Mouse (Mus musculus): ENCODE measurements around the gene Lman2. TPM values are rescaled to one million over a fixed set of nuclear protein-coding genes. Genes with fewer than 3 reads are reported as not detected.

Lman2 gene
- polyA plus RNA-seq, 1 experiment = 2.9 TPM

DNA sequence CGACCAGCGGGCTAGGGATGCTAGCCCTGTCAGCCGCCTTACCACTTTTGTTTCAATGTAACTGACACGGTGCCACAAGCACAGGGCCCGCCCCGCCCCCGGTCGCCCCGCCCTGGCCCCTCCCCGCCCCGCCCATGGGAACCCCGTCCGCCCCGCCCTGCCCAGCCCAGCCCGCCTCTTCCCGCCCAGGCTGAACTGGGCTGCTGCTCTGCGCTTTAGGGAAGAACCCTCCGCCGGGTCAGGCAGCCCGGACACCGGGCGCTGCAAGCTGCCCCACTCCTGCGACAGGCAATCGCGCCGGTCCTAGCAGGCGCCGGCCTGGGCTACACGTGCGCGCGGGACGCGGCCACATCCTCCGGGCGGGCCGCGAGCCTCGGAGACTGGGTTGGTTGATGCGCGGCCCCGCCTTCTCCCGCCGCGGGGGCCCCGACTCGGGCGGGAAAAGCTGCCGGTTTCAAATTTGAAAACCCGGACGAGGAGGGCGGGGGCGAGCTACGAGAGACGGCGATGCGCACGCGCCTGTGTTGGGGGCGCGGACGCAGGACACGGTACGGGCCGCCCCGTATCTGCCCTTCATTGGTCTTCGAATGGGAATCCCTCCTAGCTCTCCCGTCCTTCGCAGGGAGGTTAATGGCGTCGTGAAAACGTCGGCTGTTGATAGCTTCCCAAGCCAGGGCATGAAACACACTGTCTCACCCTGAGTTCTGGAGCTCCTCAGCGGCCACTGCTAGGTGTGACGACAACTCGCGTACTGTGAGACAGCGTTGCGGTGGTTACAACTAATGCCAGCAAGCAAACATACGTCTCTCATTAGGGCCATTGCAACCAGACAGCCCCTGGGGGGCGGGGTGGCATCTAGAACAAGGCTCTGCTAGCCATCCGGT is 32.7 kb downstream of the Lman2 start, which contains the start of gene Mxd3:
TSS of gene Mxd3 (minus strand) at position 141 of the 884 bp plus-strand sequence.
- TF ChIP-seq GATA1 (IDR thresholded peaks at IDR 0.05; ENCODE audit: low read length) (no peak), TAL1 (IDR thresholded peaks at IDR 0.05; ENCODE audit: low read length) (no peak)
- Histone ChIP-seq H3K4me1 (ENCODE audit: control insufficient read depth) (peaks cover 64% of the 10 kb centered on the region), H3K36me3 (ENCODE audit: control insufficient read depth) (peaks cover 44% of the 10 kb centered on the region), H3K9me3 (ENCODE audit: control insufficient read depth, low read length) (no peaks in the 10 kb centered on the region), H3K4me3 (replicated peaks) (peak within 1 kb of the TSS; percentile 90), H3K27me3 (ENCODE audit: control insufficient read depth) (peaks cover 19% of the 10 kb centered on the region)

- TF ChIP-seq TAL1 (IDR thresholded peaks at IDR 0.05; ENCODE audit: low read length) (no peak), GATA1 (IDR thresholded peaks at IDR 0.05; ENCODE audit: low read length) (no peak)
Measured at GRCm38 (mm10) chr13:55329109-55329682, 33.4 kb downstream of the Lman2 start.

GRCm38 (mm10) chr13:55328641-55329040 is 33.9 kb downstream of the Lman2 start:
- TF ChIP-seq GATA1 (IDR thresholded peaks at IDR 0.05; ENCODE audit: low read length) = no peak
- no peak for TF ChIP-seq TAL1 (IDR thresholded peaks at IDR 0.05; ENCODE audit: low read length)
- peaks cover 14% of the 10 kb centered on the region for H3K27me3 ChIP-seq (ENCODE audit: control insufficient read depth)
- H3K4me3 ChIP-seq (replicated peaks) = peak overlapping the region; percentile 90
- no peaks in the 10 kb centered on the region for H3K9me3 ChIP-seq (ENCODE audit: control insufficient read depth, low read length)
- peaks cover 74% of the 10 kb centered on the region for H3K4me1 ChIP-seq (ENCODE audit: control insufficient read depth)
- peaks cover 57% of the 10 kb centered on the region for H3K36me3 ChIP-seq (ENCODE audit: control insufficient read depth)

More at GRCm38 (mm10) chr13:55329109-55329682, 33.4 kb downstream of the Lman2 start:
- Histone ChIP-seq H3K36me3 (ENCODE audit: control insufficient read depth) (peaks cover 51% of the 10 kb centered on the region), H3K27me3 (ENCODE audit: control insufficient read depth) (peaks cover 18% of the 10 kb centered on the region), H3K4me1 (ENCODE audit: control insufficient read depth) (peaks cover 69% of the 10 kb centered on the region), H3K4me3 (replicated peaks) (peak overlapping the region; percentile 90), H3K9me3 (ENCODE audit: control insufficient read depth, low read length) (no peaks in the 10 kb centered on the region)

DNA sequence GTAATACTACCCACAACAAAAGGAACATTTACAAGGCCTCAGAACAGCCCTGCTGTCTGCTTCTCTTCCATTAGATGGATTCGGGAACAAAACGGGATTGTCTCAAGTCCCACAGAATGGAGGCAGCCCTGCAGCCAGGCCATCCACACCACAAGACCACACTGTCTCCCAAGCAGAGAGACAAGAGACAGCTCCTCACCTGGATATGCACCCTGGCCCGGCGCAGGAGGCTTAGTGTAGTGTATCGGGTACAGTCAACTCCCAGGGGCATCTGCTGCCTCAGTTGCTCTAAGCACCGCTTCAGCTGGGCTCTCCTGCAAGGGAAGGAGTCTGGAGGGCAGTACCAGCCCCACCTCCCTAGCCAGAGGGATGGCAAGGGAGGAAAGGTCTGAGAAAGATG is 34.4 kb downstream of the Lman2 start:
- Histone ChIP-seq H3K4me1 (ENCODE audit: control insufficient read depth) (peaks cover 79% of the 10 kb centered on the region), H3K9me3 (ENCODE audit: control insufficient read depth, low read length) (no peaks in the 10 kb centered on the region), H3K36me3 (ENCODE audit: control insufficient read depth) (peaks cover 61% of the 10 kb centered on the region), H3K27me3 (ENCODE audit: control insufficient read depth) (peaks cover 10% of the 10 kb centered on the region), H3K4me3 (replicated peaks) (peak overlapping the region; percentile 90)
- TF ChIP-seq TAL1 (IDR thresholded peaks at IDR 0.05; ENCODE audit: low read length) = no peak
- no peak for TF ChIP-seq GATA1 (IDR thresholded peaks at IDR 0.05; ENCODE audit: low read length)

DNA sequence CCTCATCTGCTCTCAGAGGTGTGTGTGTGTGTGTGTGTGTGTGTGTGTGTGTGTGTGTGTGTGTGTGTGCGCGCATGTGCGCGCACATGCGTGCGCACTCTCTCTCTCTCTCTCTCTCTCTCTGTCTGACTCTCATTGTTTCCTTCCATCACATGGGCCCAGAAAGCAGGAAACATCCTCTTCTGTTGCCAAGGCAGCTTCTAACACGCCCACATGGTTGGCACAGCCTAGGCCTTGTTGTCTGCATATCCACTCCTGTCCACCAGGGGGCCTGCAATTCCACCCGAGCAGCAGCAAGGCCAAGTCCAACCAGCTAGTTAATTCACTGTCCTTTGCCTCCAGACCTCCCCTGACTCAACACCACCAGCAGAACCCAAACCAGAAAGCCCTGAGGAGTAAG is 35.0 kb downstream of the Lman2 start:
- H3K4me3 ChIP-seq (replicated peaks) = peak overlapping the region; percentile 90

GRCm38 (mm10) chr13:55327169-55327568 is 35.4 kb downstream of the Lman2 start:
- peak overlapping the region; percentile 90 for H3K4me3 ChIP-seq (replicated peaks)
- peaks cover 68% of the 10 kb centered on the region for H3K36me3 ChIP-seq (ENCODE audit: control insufficient read depth)
- H3K4me1 ChIP-seq (ENCODE audit: control insufficient read depth) = peaks cover 88% of the 10 kb centered on the region
- no peaks in the 10 kb centered on the region for H3K9me3 ChIP-seq (ENCODE audit: control insufficient read depth, low read length)
- TF ChIP-seq TAL1 (IDR thresholded peaks at IDR 0.05; ENCODE audit: low read length) (no peak), GATA1 (IDR thresholded peaks at IDR 0.05; ENCODE audit: low read length) (no peak)
- peaks cover 4% of the 10 kb centered on the region for H3K27me3 ChIP-seq (ENCODE audit: control insufficient read depth)

More for the DNA sequence above, 35.0 kb downstream of the Lman2 start:
- H3K9me3 ChIP-seq (ENCODE audit: control insufficient read depth, low read length) = no peaks in the 10 kb centered on the region
- H3K27me3 ChIP-seq (ENCODE audit: control insufficient read depth) = peaks cover 6% of the 10 kb centered on the region
- peaks cover 84% of the 10 kb centered on the region for H3K4me1 ChIP-seq (ENCODE audit: control insufficient read depth)
- H3K36me3 ChIP-seq (ENCODE audit: control insufficient read depth) = peaks cover 67% of the 10 kb centered on the region
- TF ChIP-seq TAL1 (IDR thresholded peaks at IDR 0.05; ENCODE audit: low read length) (no peak), GATA1 (IDR thresholded peaks at IDR 0.05; ENCODE audit: low read length) (no peak)

- peaks cover 71% of the 10 kb centered on the region for H3K36me3 ChIP-seq (ENCODE audit: control insufficient read depth)
- peaks cover 86% of the 10 kb centered on the region for H3K4me1 ChIP-seq (ENCODE audit: control insufficient read depth)
- no peaks in the 10 kb centered on the region for H3K9me3 ChIP-seq (ENCODE audit: control insufficient read depth, low read length)
- H3K4me3 ChIP-seq (replicated peaks) = peak overlapping the region; percentile 8
- H3K27me3 ChIP-seq (ENCODE audit: control insufficient read depth) = no peaks in the 10 kb centered on the region
- no peak for TF ChIP-seq TAL1 (IDR thresholded peaks at IDR 0.05; ENCODE audit: low read length)
- no peak for TF ChIP-seq GATA1 (IDR thresholded peaks at IDR 0.05; ENCODE audit: low read length)
Measured at GRCm38 (mm10) chr13:55325596-55325995, 37.0 kb downstream of the Lman2 start.

DNA sequence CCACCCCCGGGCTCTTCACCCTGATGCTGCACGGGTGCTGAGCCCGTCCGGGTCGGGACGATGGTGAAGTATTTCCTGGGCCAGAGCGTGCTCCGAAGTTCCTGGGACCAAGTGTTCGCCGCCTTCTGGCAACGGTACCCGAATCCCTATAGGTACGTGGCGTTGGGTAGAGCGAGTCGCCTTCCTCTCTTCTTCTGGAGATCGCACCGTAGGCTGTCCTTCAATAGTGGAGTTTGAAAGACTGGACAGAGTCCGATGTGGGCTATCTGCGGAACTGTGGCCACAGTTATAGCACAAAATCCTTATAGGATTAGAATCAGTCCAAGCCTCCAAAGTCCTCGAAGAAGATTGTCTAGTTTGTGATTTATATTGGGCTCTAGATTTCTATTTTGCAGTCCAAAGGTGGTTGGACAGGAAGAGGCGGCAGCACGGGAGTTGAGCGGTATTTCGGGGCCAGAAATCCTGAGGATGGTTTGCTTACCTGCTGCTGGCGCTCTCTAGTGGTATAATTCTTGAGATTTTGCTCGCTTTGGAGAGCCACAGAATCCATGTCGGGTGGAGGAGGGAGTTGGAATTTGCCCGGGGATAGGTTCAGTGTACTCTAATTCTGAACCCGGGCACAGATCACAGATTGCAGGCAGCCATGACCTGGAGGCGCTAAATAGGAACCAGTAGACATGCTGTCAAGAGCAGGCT is 40.3 kb downstream of the Lman2 start:
- peaks cover 67% of the 10 kb centered on the region for H3K4me1 ChIP-seq (ENCODE audit: control insufficient read depth)
- no peak for TF ChIP-seq GATA1 (IDR thresholded peaks at IDR 0.05; ENCODE audit: low read length)
- TF ChIP-seq TAL1 (IDR thresholded peaks at IDR 0.05; ENCODE audit: low read length) = no peak
- peak overlapping the region; percentile 88 for H3K4me3 ChIP-seq (replicated peaks)
- peaks cover 84% of the 10 kb centered on the region for H3K36me3 ChIP-seq (ENCODE audit: control insufficient read depth)
- H3K9me3 ChIP-seq (ENCODE audit: control insufficient read depth, low read length) = no peaks in the 10 kb centered on the region
- no peaks in the 10 kb centered on the region for H3K27me3 ChIP-seq (ENCODE audit: control insufficient read depth)

All from erythroblast, embryonic 14.5 days (primary cell).